Mouse (Mus musculus) layer of hippocampus, adult 9-11 months (tissue): Measurements from ENCODE around the gene Snx27.

ENCODE experiments used
- DNase-seq: peaks from one replicate; pipeline ENCODE4 v3.0.0; 2022

Gene Snx27

DNA sequence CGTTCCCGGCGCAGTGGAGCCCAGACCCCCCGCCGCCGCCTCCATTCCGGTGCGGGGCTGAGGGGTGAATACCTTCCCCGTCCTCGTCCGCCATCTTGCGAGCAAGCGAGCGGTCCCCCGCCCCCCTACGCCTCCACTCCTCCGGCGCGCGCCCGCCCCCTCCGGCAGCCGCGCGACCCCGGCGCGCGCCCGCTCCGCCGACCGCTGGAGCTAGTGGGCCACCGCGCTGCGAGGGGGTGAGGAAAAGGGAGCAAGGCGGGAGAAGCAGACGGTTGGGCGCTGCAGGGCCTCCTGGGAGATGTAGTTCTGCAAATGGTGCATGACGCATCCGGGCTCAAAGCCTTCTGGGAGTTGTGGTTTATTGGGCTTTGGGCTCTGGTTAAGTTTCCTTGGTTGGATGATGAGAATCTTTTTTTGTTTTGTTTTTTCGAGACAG lies at the start of gene Snx27:
TSS of gene Snx27 (minus strand) at position 261 of the 436 bp plus-strand sequence.
- DNase-seq: peak; percentile 95

- no peak for DNase-seq
Measured at GRCm38 (mm10) chr3:94629876-94630275, 47.4 kb upstream of the Snx27 start.

DNA sequence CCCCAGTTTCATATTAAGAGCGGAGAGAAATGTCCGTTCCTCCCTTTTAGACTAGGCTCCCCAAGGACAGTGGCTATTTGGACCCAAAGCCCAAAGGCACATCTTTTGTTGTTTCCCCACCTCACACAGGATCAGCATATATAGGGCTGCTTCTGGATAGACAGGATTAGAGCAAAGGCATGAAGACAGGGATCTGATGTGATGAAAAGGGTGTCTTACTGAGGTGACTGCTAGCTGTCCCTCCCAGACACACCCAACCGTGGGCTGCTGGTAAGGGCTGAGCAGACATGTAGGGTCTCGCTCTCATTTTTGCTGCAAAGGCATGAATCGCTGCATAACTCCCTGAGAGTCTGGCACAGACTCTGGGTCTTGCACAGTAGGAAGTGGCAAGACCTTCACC lies 46.2 kb upstream of the Snx27 start:
- no peak for DNase-seq

DNA sequence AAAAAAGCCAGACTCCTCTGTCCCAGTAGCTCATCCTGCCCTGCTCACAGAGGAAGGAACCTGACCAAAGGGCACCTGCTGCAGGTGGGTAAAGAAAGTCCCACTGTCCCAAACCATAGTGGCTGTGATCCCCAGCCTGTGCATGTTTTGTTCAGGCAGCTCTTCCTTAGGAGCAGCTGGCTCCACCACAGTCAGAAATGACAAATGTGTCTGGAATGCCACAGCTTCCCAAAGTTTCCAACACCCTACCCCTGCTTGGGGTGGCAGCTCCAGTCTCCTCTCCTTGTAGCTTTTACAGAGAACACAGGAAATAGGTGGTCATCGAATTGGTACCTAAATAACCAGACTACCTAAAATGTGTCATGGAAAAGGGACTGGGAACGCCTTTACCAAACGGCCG lies 41.8 kb upstream of the Snx27 start:
- no peak for DNase-seq

DNA sequence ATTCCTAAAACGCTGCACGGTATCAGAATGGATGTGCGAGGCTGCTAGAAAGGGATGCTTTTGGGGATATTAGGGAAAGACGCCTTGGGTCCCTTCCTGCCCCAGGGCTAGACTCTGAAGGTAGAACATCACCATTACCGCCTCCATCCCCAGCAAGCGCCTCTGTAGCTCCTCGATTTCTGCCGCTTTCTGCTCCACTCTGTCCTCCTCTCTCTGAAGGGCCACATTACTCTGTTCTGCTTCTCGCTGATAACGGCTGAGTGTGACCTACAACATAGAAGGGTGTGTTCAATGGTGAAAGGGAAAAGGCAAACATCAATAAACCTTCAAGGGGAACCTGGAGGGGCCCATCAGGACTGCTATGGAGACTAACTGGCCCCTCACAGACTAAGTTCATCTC lies 40.0 kb upstream of the Snx27 start:
- no peak for DNase-seq

- DNase-seq: no peak
Measured at GRCm38 (mm10) chr3:94621740-94622507, 39.4 kb upstream of the Snx27 start.

DNA sequence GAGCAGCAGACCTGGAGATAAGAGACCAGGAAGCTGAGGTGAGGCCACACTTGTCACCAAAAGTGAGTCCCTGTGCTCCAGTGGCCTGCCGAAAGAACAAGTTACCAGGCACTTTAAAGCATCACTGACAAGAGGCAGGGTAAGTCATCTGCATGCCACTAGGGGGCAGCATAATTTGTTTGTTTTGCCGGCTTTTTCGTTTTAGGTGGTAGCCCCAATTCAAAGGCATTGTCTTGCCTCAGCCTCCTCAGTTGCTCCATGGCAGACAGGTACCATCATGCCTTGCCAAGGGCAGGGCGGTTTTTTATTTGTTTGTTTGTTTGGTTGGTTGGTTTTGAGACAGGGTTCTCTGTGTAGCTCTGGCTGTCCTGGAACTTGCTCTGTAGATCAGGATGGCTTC lies 34.2 kb upstream of the Snx27 start:
- no peak for DNase-seq

DNA sequence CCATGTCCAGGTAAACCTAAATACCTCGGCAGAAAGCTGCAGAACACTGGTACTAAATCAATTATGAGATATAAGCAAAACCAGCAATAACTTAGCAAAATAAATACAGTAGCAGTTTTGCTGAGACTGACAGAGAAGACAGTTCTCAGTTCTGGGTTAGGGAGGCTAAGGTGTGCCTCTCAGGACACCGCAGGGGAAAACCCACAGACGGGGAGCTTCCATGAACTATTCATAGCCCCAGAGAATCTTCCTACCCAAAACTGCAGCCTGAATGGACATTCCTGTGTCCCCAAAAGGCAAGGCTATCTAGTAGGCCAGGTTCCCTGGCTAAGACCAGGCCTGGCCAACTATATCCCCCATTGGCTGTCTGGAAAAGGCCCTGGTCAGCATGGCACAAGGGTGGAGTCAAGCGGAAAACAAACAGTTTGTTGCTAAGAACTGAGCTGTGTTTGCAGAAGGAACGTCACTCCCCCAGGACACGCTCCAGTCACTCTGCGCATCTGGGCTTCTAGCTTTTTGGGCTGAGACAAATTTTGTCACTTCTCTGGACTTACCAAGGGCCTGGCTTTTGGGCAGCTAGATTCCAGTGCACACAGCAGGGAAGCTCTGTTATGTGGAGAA lies 30.9 kb upstream of the Snx27 start:
- DNase-seq: no peak

DNA sequence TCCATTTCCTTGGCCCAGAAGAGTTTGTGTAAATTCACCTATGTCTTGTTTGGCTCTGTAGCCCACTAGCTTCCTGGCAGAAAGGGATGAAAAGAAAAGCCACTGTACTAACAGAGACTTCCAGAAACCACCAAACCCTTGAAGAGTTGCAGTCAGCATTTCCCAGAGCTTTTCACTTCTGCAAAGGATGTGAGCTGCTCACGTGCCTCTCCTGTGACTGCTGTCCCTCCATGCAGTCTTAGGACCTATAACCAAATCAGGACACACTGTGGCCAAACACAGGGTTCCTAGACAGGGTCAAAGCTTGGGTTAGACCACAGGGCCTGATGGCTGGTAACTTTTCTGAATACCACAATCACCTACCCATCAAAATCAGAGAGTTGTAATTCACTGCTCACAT lies 29.8 kb upstream of the Snx27 start:
- peak; percentile 36 for DNase-seq

GRCm38 (mm10) chr3:94611834-94612233 lies 29.3 kb upstream of the Snx27 start:
- DNase-seq: no peak

DNA sequence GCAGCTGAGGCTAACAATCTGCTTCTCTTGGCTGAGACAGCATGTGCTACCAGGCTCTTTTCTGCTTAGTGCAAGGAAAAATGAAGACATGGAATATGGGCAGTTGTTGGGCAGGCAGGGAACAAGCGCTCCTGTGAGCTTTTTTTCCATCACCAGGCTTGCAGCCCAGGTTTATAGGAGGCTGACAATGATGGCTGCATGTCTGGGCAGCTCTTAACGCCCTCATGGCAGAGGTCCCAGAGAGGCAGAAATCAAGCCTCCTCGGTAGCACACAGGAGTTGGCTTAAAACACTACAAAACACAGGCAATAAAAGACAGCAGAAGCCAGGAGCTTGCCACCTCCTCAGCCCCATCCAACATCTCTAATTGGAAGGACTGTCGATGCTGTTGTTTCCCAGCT lies 28.8 kb upstream of the Snx27 start:
- DNase-seq: peak; percentile 28

- DNase-seq: no peak
Measured at GRCm38 (mm10) chr3:94610581-94610980, 28.1 kb upstream of the Snx27 start.

GRCm38 (mm10) chr3:94609621-94610020 lies 27.1 kb upstream of the Snx27 start:
- no peak for DNase-seq

DNA sequence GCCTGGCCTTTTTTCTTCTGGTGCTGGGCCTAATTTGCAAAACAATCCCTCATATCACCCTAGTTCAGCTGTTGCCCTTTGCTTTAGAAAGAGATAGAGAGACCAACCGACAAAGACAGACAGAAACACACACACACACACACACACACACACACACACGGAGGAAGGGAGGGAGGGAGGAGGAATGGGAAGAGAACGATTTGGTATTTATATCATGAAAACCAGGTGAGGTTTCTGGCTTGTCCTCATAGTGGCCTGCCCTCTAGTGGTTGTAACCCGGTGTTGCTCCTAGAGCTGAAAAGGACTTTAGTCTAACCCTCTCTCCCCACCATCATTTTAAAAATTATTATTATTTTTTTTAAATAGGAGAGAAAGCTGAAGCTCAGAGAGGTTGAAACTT lies 19.4 kb upstream of the Snx27 start:
- DNase-seq: peak; percentile 22

- DNase-seq: no peak
Measured at GRCm38 (mm10) chr3:94597224-94597779, 14.8 kb upstream of the Snx27 start.

GRCm38 (mm10) chr3:94595871-94596287 lies 13.4 kb upstream of the Snx27 start:
- DNase-seq: no peak

- DNase-seq: no peak
Measured at GRCm38 (mm10) chr3:94591066-94591465, 8.6 kb upstream of the Snx27 start.

DNA sequence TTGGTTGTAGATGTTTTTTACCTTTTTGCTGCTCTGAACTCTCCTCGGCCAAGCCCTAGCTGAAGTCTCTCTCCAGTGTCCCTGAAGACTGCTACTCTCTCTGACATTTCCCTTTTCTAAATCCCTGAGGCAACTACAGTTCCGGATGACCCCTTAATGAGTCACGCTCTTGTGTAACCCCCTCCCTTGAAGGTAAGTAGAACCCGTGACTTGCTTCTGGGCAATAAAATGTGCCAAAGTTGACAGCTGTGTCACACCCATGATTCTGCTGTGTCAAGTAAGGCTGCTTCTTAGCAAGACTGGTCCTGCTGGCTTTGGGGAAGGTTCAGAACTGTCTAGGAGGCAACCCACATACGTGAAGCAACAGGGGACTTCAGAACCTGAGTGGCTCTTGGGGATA lies 5.4 kb upstream of the Snx27 start:
- no peak for DNase-seq

GRCm38 (mm10) chr3:94582944-94583343 lies 428 bp upstream of the Snx27 start:
- DNase-seq: no peak

GRCm38 (mm10) chr3:94581793-94582455 lies 592 bp downstream of the Snx27 start:
- peak; percentile 9 for DNase-seq

- DNase-seq: peak; percentile 18
Measured at GRCm38 (mm10) chr3:94581138-94581780, 1.3 kb downstream of the Snx27 start.

DNA sequence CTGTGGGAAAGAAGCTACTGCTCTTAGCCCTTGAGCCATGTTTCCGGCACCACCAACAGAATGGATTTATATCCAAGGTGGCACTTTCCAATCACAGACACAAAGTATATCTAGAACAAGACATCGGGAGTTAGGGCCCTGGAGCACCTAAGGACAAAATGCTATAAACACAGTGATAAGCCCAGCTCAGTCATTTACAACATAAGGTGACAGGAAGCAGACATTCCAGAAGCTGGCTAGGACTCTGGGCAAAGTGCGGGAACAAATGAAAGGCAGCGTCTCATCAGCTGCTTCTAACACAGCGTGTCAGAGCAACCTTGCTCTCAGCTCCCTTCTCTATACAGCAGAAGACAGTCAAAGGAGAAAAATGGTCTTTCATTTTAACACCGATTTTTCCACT lies 8.0 kb downstream of the Snx27 start:
- DNase-seq: no peak

- DNase-seq: no peak
Measured at GRCm38 (mm10) chr3:94567242-94567641, 15.3 kb downstream of the Snx27 start.
